Mouse (Mus musculus): Measurements from ENCODE around the gene Dntt. TPM values are rescaled to one million over a fixed set of nuclear protein-coding genes. Genes with fewer than 3 reads are reported as not detected.

The Dntt gene
- total RNA-seq (2014; rRNA removed) (not detected in 2 replicates), polyA plus RNA-seq (2015; fragmentation: Nextera tagmentation; extraction: Ambion mirVana) (0.08 and 0.11 TPM in 2 replicates)

- Histone ChIP-seq H3K27ac (no peak within 1 kb of the TSS), H3K4me1 (ENCODE audit: insufficient read depth, low read length) (no peaks in the 10 kb centered on the region), H3K4me2 (ENCODE audit: low read depth, low read length) (no peak within 1 kb of the TSS), H3K9ac (replicated peaks; ENCODE audit: low read length) (no peak within 1 kb of the TSS), H3K36me3 (ENCODE audit: insufficient read depth, low read length) (no peaks in the 10 kb centered on the region), H3K9me3 (ENCODE audit: low read length) (no peaks in the 10 kb centered on the region), H3K4me3 (ENCODE audit: low read length) (no peak within 1 kb of the TSS), H3K27me3 (ENCODE audit: insufficient read depth, low read length) (no peaks in the 10 kb centered on the region)
- no peak for DNase-seq (ENCODE audit: low spot score)
- 95% methylated on average over 6 of the region's 6 CpGs for WGBS
- TF ChIP-seq CTCF (IDR thresholded peaks at IDR 0.05; ENCODE audit: low read depth), result no peak
- no peak for ATAC-seq
Observed at GRCm38 (mm10) chr19:41029219-41029618, at the start of gene Dntt. Gene Dntt (plus strand): TSS chr19:41029275.

- no peak overlapping the region for H3K4me3 ChIP-seq (ENCODE audit: low read length)
- DNase-seq (ENCODE audit: low spot score) (no peak), ATAC-seq (no peak)
- H3K36me3 ChIP-seq (ENCODE audit: insufficient read depth, low read length), result no peaks in the 10 kb centered on the region
- no peaks in the 10 kb centered on the region for H3K9me3 ChIP-seq (ENCODE audit: low read length)
- 82% methylated on average over 5 of the region's 5 CpGs for WGBS
- no peak overlapping the region for H3K9ac ChIP-seq (replicated peaks; ENCODE audit: low read length)
- H3K4me1 ChIP-seq (ENCODE audit: insufficient read depth, low read length), result no peaks in the 10 kb centered on the region
- H3K27ac ChIP-seq, result no peak overlapping the region
- no peak overlapping the region for H3K4me2 ChIP-seq (ENCODE audit: low read depth, low read length)
- no peaks in the 10 kb centered on the region for H3K27me3 ChIP-seq (ENCODE audit: insufficient read depth, low read length)
- TF ChIP-seq CTCF (IDR thresholded peaks at IDR 0.05; ENCODE audit: low read depth), result no peak
Observed at GRCm38 (mm10) chr19:40980671-40981070, 48.4 kb upstream of the Dntt start.

- H3K9me3 ChIP-seq (ENCODE audit: low read length), result no peaks in the 10 kb centered on the region
- DNase-seq (ENCODE audit: low spot score), result no peak
- WGBS, result 97% methylated on average over 1 of the region's 1 CpGs
Observed at GRCm38 (mm10) chr19:40984536-40984935, 44.5 kb upstream of the Dntt start.

GRCm38 (mm10) chr19:40988856-40989255 lies 40.2 kb upstream of the Dntt start:
- H3K4me1 ChIP-seq (ENCODE audit: insufficient read depth, low read length), result no peaks in the 10 kb centered on the region
- H3K27ac ChIP-seq, result no peak overlapping the region
- H3K36me3 ChIP-seq (ENCODE audit: insufficient read depth, low read length), result no peaks in the 10 kb centered on the region
- ATAC-seq (no peak), DNase-seq (ENCODE audit: low spot score) (no peak)
- 82% methylated on average over 5 of the region's 5 CpGs for WGBS
- no peak overlapping the region for H3K4me3 ChIP-seq (ENCODE audit: low read length)
- H3K9me3 ChIP-seq (ENCODE audit: low read length), result no peaks in the 10 kb centered on the region
- no peaks in the 10 kb centered on the region for H3K27me3 ChIP-seq (ENCODE audit: insufficient read depth, low read length)
- H3K4me2 ChIP-seq (ENCODE audit: low read depth, low read length), result no peak overlapping the region
- no peak overlapping the region for H3K9ac ChIP-seq (replicated peaks; ENCODE audit: low read length)
- TF ChIP-seq CTCF (IDR thresholded peaks at IDR 0.05; ENCODE audit: low read depth), result no peak

More at GRCm38 (mm10) chr19:40984536-40984935, 44.5 kb upstream of the Dntt start:
- Histone ChIP-seq H3K4me3 (ENCODE audit: low read length) (no peak overlapping the region), H3K4me2 (ENCODE audit: low read depth, low read length) (no peak overlapping the region), H3K36me3 (ENCODE audit: insufficient read depth, low read length) (no peaks in the 10 kb centered on the region), H3K9ac (replicated peaks; ENCODE audit: low read length) (no peak overlapping the region), H3K27ac (no peak overlapping the region), H3K27me3 (ENCODE audit: insufficient read depth, low read length) (no peaks in the 10 kb centered on the region), H3K4me1 (ENCODE audit: insufficient read depth, low read length) (no peaks in the 10 kb centered on the region)
- no peak for TF ChIP-seq CTCF (IDR thresholded peaks at IDR 0.05; ENCODE audit: low read depth)
- ATAC-seq, result no peak

- Histone ChIP-seq H3K27me3 (ENCODE audit: insufficient read depth, low read length) (no peaks in the 10 kb centered on the region), H3K4me1 (ENCODE audit: insufficient read depth, low read length) (no peaks in the 10 kb centered on the region), H3K4me3 (ENCODE audit: low read length) (no peak overlapping the region), H3K9ac (replicated peaks; ENCODE audit: low read length) (no peak overlapping the region), H3K27ac (no peak overlapping the region), H3K4me2 (ENCODE audit: low read depth, low read length) (no peak overlapping the region), H3K9me3 (ENCODE audit: low read length) (no peaks in the 10 kb centered on the region), H3K36me3 (ENCODE audit: insufficient read depth, low read length) (no peaks in the 10 kb centered on the region)
- DNase-seq (ENCODE audit: low spot score) (no peak), ATAC-seq (no peak)
- 80% methylated on average over 9 of the region's 9 CpGs for WGBS
- no peak for TF ChIP-seq CTCF (IDR thresholded peaks at IDR 0.05; ENCODE audit: low read depth)
Observed at GRCm38 (mm10) chr19:40989961-40990600, 39.0 kb upstream of the Dntt start.

GRCm38 (mm10) chr19:40990781-40991343 lies 38.2 kb upstream of the Dntt start:
- no peaks in the 10 kb centered on the region for H3K9me3 ChIP-seq (ENCODE audit: low read length)
- ATAC-seq (no peak), DNase-seq (ENCODE audit: low spot score) (no peak)
- no peaks in the 10 kb centered on the region for H3K36me3 ChIP-seq (ENCODE audit: insufficient read depth, low read length)
- H3K27me3 ChIP-seq (ENCODE audit: insufficient read depth, low read length), result no peaks in the 10 kb centered on the region
- no peaks in the 10 kb centered on the region for H3K4me1 ChIP-seq (ENCODE audit: insufficient read depth, low read length)
- H3K4me2 ChIP-seq (ENCODE audit: low read depth, low read length), result no peak overlapping the region
- no peak overlapping the region for H3K9ac ChIP-seq (replicated peaks; ENCODE audit: low read length)
- WGBS, result 90% methylated on average over 17 of the region's 17 CpGs
- no peak overlapping the region for H3K4me3 ChIP-seq (ENCODE audit: low read length)
- TF ChIP-seq CTCF (IDR thresholded peaks at IDR 0.05; ENCODE audit: low read depth), result no peak
- no peak overlapping the region for H3K27ac ChIP-seq

GRCm38 (mm10) chr19:40991626-40992025 lies 37.4 kb upstream of the Dntt start:
- no peaks in the 10 kb centered on the region for H3K27me3 ChIP-seq (ENCODE audit: insufficient read depth, low read length)
- no peak overlapping the region for H3K9ac ChIP-seq (replicated peaks; ENCODE audit: low read length)
- 70% methylated on average over 7 of the region's 7 CpGs for WGBS
- no peak for TF ChIP-seq CTCF (IDR thresholded peaks at IDR 0.05; ENCODE audit: low read depth)
- no peak overlapping the region for H3K4me2 ChIP-seq (ENCODE audit: low read depth, low read length)
- no peaks in the 10 kb centered on the region for H3K4me1 ChIP-seq (ENCODE audit: insufficient read depth, low read length)
- DNase-seq (ENCODE audit: low spot score) (no peak), ATAC-seq (no peak)
- H3K36me3 ChIP-seq (ENCODE audit: insufficient read depth, low read length), result no peaks in the 10 kb centered on the region
- H3K4me3 ChIP-seq (ENCODE audit: low read length), result no peak overlapping the region
- H3K27ac ChIP-seq, result no peak overlapping the region
- H3K9me3 ChIP-seq (ENCODE audit: low read length), result no peaks in the 10 kb centered on the region
